Mouse (Mus musculus) midbrain, embryonic 14.5 days (tissue): ENCODE data around the gene Med16. TPM values are rescaled to one million over a fixed set of nuclear protein-coding genes. Genes with fewer than 3 reads are reported as not detected.

Source experiments
- ATAC-seq: fragments of 200-750 bp; cut with Nextera tagmentation; 2 replicates; pipeline ENCODE4 v1.8.0; 2017; ENCODE audit warnings: moderate number of reproducible peaks, moderate library complexity; ENCODE audit not compliant: low FRiP score, low TSS enrichment
- DNase-seq: peaks from one replicate; pipeline ENCODE4 v3.0.0-alpha.2; 2015
- H3K27ac ChIP-seq: fragments of 300-500 bp; sonication (generic); replicated peaks from 2 replicates; pipeline ENCODE4 v1.5.1; 2014; ENCODE audit warnings: mild to moderate bottlenecking, low read depth, low read length, moderate library complexity
- H3K27me3 ChIP-seq: fragments of 300-500 bp; sonication (generic); 2 replicates; pipeline ENCODE4 v1.6.1; 2014; ENCODE audit warnings: low read length, control low read depth, mixed read lengths; ENCODE audit not compliant: control insufficient read depth, insufficient read depth
- H3K36me3 ChIP-seq: fragments of 300-500 bp; sonication (generic); 2 replicates; pipeline ENCODE4 v1.6.1; 2014; ENCODE audit warnings: low read length, control low read depth; ENCODE audit not compliant: control insufficient read depth, insufficient read depth
- H3K4me1 ChIP-seq: fragments of 300-500 bp; sonication (generic); 2 replicates; pipeline ENCODE4 v1.6.1; 2014; ENCODE audit warnings: mild to moderate bottlenecking, antibody characterized with exemption, low read length, control low read depth; ENCODE audit not compliant: control insufficient read depth, insufficient read depth
- H3K4me2 ChIP-seq: fragments of 300-500 bp; sonication (generic); 2 replicates; pipeline ENCODE4 v1.6.1; 2014; ENCODE audit warnings: mild to moderate bottlenecking, low read length, moderate library complexity
- H3K4me3 ChIP-seq: fragments of 300-500 bp; sonication (generic); replicated peaks from 2 replicates; pipeline ENCODE4 v1.5.1; 2014; ENCODE audit warnings: low read depth, low read length
- H3K9ac ChIP-seq: fragments of 300-500 bp; sonication (generic); replicated peaks from 2 replicates; pipeline ENCODE4 v1.6.1; 2014; ENCODE audit warnings: mild to moderate bottlenecking, low read length, moderate library complexity
- H3K9me3 ChIP-seq: fragments of 300-500 bp; sonication (generic); 2 replicates; pipeline ENCODE4 v1.6.1; 2016; ENCODE audit warnings: low read length, control low read depth, mixed read lengths; ENCODE audit not compliant: control insufficient read depth
- WGBS: fragments of 180-500 bp; shearing (Covaris S2); extraction: QIAGEN DNeasy Blood & Tissue Kit; methylation state at CpG from one replicate; pipeline ENCODE4 v1.1.7; 2014; 5-methylcytosine and 5-hydroxymethylcytosine counted together
- polyA plus RNA-seq: library from polyadenylated mRNA; unstranded; fragments of >200 nt; fragmentation: Nextera tagmentation; extraction: Ambion mirVana; gene quantifications from 2 replicates; pipeline ENCODE4 v1.2.1, GENCODE M21; 2014

The Med16 gene
- polyA plus RNA-seq, 1 experiment from 2014 or later: 57.2 TPM

DNA sequence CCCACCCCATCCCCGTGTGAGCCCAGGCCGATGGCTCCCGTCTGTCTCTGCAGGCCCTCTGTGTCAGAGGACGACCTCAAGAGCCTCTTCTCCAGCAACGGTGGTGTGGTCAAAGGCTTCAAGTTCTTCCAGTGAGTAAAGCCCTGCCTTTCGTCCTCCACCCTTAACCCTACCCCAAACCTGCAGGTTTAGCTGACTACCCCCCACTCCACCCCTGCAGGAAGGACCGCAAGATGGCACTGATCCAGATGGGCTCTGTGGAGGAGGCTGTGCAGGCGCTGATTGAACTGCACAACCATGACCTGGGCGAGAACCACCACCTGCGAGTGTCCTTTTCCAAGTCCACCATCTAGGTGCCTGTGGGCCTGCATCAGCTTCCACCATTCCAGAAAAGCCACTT lies 45.8 kb downstream of the Med16 start:
- H3K4me3 ChIP-seq: no peak overlapping the region
- DNase-seq: no peak
- no peak for ATAC-seq
- H3K27me3 ChIP-seq: no peaks in the 10 kb centered on the region
- H3K9me3 ChIP-seq: no peaks in the 10 kb centered on the region
- H3K27ac ChIP-seq: no peak overlapping the region
- WGBS: 78% methylated on average over 10 of the region's 10 CpGs
- H3K9ac ChIP-seq: no peak overlapping the region
- peaks cover 89% of the 10 kb centered on the region for H3K36me3 ChIP-seq
- H3K4me2 ChIP-seq: no peak overlapping the region
- peaks cover 6% of the 10 kb centered on the region; the same call in 1 of the 2 replicates for H3K4me1 ChIP-seq

DNA sequence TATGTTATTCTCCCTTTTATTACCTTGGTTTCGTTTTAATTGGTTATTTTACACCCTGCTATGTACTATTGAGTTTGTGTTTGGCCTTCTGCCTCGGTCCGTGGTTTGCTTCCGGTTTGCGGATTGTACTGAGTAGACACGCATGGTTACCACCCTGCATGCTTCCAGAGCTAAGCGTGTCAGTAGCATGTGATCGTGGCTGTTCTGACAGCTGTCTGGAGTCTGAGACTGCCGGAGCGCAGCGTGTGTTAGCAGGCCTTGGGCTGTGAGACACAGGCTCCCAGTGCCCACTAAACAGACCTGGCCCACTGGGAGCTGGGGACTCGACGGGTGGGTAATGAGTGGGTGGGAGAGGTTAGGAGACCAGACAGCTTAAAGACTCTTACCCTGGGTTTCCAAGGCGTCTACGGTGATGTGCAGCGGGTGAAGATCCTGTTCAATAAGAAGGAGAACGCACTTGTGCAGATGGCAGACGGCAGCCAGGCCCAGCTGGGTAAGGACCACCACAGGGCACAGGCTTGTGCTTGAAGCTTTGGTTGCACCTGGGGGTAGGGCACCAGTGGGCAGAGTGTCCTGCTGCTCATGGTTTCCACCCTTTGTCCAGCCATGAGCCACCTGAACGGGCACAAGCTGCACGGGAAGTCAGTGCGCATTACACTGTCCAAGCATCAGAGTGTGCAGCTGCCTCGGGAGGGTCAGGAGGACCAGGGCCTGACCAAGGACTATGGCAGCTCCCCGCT lies 46.5 kb downstream of the Med16 start:
- peaks cover 14% of the 10 kb centered on the region for H3K4me1 ChIP-seq
- 0 out of 2 replicates have a peak overlapping the region, but pooled peaks have one; percentile 32 for H3K27ac ChIP-seq
- H3K9me3 ChIP-seq: no peaks in the 10 kb centered on the region
- 84% methylated on average over 23 of the region's 23 CpGs for WGBS
- H3K27me3 ChIP-seq: no peaks in the 10 kb centered on the region
- H3K9ac ChIP-seq: no peak overlapping the region
- H3K4me2 ChIP-seq: no peak overlapping the region
- no peak for DNase-seq
- peaks cover 90% of the 10 kb centered on the region for H3K36me3 ChIP-seq
- H3K4me3 ChIP-seq: no peak overlapping the region
- no peak for ATAC-seq

DNA sequence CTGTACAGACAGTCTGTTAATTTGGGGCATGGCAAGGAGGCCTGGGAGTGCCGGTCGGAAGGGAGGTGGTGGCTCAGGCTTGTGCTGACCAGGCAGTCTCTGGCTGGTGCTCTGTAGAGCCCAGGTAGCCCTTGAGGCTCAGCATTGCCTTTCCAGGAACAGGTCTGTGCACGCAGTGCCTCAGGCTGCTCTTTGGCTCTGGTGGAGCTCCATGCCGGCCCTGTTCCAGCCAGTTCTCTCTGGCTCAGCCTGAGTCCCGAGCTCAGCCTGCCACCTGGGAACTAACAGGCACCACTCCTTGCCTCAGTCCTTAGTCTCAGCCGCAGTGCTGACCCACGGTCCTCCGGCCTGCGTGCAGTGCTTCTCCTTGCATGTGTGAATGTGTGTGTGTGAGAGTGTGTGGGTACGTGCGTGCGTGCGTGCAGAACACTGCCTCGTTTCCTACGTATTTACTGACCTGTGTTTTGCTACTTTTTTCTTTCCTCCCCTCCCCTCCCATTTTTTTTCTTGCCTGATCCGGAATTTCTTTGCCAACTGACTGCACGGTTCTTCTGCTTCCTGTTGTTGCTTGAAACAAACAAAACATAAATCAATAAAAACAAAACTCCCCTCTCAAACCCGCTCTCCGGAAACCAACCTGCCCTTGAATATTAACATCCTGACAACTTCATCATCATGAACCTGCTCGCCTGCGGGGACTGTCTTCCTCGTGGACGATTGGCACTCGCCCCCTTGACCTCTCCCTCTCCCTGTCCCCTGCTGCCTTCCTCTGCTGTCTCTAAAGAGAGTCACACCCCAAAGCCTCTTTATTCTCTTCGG lies 47.3 kb downstream of the Med16 start:
- Histone ChIP-seq H3K4me2 (no peak overlapping the region), H3K36me3 (peaks cover 88% of the 10 kb centered on the region), H3K4me1 (peaks cover 21% of the 10 kb centered on the region), H3K27me3 (no peaks in the 10 kb centered on the region), H3K9me3 (no peaks in the 10 kb centered on the region), H3K9ac (no peak overlapping the region), H3K27ac (0 out of 2 replicates have a peak overlapping the region, but pooled peaks have one; percentile 5), H3K4me3 (no peak overlapping the region)
- 78% methylated on average over 25 of the region's 25 CpGs for WGBS
- ATAC-seq: no peak
- DNase-seq: no peak

DNA sequence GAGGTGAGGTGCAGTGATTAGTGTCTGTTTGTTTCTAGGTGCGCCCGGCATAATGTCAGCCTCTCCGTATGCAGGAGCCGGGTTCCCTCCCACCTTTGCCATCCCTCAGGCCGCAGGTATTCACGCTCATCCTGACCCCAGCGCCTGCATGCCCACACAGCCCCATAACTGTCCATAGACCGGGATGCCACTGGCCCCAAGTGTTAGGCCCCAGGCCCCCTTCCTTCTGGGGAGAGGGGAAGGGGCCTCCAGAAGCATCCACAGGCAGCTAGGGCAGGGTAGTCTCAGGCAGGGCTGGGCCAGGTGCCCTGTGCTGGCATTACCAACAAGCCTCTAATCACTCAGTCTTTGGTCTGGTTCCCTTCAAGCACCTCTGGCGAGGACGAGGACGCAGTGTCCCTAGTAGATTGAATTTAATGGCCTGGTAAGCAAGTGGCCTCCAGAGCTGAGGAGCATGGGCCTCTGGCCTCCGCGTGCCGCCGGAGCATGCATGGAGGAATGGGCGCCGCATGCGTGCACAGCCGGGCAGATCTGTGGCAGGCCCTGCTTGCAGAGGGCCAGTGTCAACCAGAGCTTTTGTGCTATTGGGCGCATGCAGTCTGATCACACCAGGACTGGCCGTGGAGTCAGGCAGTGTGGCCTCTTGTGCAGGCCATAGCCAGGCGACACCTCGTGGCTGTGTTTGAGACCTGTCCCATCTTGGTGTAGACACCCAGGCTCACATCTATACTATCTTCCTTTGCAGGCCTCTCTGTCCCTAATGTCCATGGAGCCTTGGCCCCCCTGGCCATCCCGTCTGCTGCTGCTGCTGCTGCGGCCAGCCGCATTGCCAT lies 48.4 kb downstream of the Med16 start:
- Histone ChIP-seq H3K4me1 (peaks cover 31% of the 10 kb centered on the region), H3K27ac (no peak overlapping the region), H3K27me3 (no peaks in the 10 kb centered on the region), H3K9me3 (no peaks in the 10 kb centered on the region), H3K9ac (no peak overlapping the region), H3K4me3 (no peak overlapping the region), H3K4me2 (no peak overlapping the region), H3K36me3 (peaks cover 77% of the 10 kb centered on the region)
- ATAC-seq: no peak
- no peak for DNase-seq
- WGBS: 92% methylated on average over 26 of the region's 26 CpGs

DNA sequence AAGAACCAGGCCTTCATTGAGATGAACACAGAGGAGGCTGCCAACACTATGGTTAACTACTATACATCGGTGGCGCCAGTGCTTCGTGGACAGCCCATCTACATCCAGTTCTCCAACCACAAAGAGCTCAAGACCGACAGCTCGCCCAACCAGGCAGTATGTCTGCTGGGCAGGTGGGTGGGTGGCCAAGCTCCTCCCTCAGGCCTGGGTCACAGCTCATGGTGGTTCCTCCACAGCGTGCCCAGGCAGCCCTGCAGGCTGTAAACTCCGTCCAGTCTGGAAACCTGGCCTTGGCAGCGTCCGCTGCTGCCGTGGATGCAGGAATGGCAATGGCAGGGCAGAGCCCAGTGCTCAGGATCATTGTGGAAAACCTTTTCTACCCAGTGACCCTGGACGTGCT lies 49.6 kb downstream of the Med16 start:
- H3K27ac ChIP-seq: no peak overlapping the region
- peaks cover 31% of the 10 kb centered on the region for H3K4me1 ChIP-seq
- H3K36me3 ChIP-seq: peaks cover 65% of the 10 kb centered on the region
- H3K9ac ChIP-seq: no peak overlapping the region
- DNase-seq (no peak), ATAC-seq (no peak)
- no peaks in the 10 kb centered on the region for H3K27me3 ChIP-seq
- no peak overlapping the region for H3K4me3 ChIP-seq
- H3K4me2 ChIP-seq: no peak overlapping the region
- WGBS: 87% methylated on average over 11 of the region's 11 CpGs
- no peaks in the 10 kb centered on the region for H3K9me3 ChIP-seq

DNA sequence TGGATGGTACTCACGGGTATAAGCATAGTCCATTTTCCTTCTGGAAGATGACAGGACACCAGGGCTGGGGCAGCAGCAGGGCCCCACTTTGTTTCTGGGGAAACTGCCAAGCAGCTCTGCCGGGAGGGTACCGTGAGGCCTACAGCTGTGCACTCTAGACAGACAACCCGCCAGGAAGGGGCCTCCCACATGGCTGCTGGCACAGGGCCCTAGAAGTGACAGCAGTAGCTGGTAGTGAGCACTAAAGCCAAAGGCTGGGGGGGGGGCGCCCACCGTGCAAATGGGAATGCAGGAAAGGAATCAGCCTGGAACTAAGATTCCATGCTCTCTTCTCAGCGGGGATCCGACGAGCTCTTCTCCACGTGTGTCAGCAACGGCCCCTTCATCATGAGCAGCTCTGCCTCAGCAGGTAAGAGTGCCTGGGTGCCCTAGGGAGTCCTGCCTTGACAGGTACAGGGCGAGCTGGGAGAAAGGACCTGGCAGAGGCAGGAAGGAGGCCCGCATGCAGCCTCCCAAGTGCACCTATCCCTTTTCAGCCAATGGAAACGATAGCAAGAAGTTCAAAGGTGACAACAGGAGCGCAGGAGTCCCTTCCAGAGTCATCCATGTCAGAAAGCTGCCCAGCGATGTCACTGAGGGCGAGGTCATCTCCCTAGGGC lies 50.2 kb downstream of the Med16 start:
- H3K4me3 ChIP-seq: 0 out of 2 replicates have a peak overlapping the region, but pooled peaks have one; percentile 5
- peaks cover 63% of the 10 kb centered on the region for H3K36me3 ChIP-seq
- H3K4me2 ChIP-seq: peak overlapping the region; percentile 93
- ATAC-seq (no peak), DNase-seq (peak; percentile 81)
- 53% methylated on average over 17 of the region's 17 CpGs for WGBS
- 0 out of 2 replicates have a peak overlapping the region, but pooled peaks have one; percentile 4 for H3K9ac ChIP-seq
- 0 out of 2 replicates have a peak overlapping the region, but pooled peaks have one; percentile 38 for H3K27ac ChIP-seq
- no peaks in the 10 kb centered on the region for H3K27me3 ChIP-seq
- no peaks in the 10 kb centered on the region for H3K9me3 ChIP-seq
- peaks cover 33% of the 10 kb centered on the region for H3K4me1 ChIP-seq

DNA sequence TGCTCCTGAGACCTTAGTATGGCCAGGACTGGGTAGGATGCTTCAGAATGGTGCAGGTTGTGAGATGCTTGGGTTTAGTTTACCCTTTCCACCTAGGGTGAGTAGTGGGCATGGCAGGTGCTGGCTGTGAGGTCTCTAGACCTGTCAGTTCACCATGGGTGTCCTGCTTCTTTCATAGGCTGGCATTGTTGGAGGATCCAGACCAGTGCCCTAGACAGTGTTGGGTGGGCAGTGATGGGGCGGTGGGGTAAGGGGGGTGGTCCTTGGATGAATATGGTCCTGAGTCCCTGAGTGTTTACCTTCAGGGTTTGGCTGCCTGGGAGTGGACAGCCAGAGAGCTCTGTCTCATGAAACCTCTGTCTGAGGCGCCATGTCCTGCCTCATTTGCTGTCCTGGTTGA lies 50.8 kb downstream of the Med16 start:
- H3K4me2 ChIP-seq: peak overlapping the region; percentile 93
- WGBS: 80% methylated on average over 2 of the region's 2 CpGs
- peak overlapping the region; percentile 4; the same call in 1 of the 2 replicates for H3K9ac ChIP-seq
- 0 out of 2 replicates have a peak overlapping the region, but pooled peaks have one; percentile 38 for H3K27ac ChIP-seq
- no peaks in the 10 kb centered on the region for H3K9me3 ChIP-seq
- no peaks in the 10 kb centered on the region for H3K27me3 ChIP-seq
- 0 out of 2 replicates have a peak overlapping the region, but pooled peaks have one; percentile 5 for H3K4me3 ChIP-seq
- H3K4me1 ChIP-seq: peaks cover 39% of the 10 kb centered on the region
- ATAC-seq (no peak), DNase-seq (no peak)
- peaks cover 56% of the 10 kb centered on the region for H3K36me3 ChIP-seq

DNA sequence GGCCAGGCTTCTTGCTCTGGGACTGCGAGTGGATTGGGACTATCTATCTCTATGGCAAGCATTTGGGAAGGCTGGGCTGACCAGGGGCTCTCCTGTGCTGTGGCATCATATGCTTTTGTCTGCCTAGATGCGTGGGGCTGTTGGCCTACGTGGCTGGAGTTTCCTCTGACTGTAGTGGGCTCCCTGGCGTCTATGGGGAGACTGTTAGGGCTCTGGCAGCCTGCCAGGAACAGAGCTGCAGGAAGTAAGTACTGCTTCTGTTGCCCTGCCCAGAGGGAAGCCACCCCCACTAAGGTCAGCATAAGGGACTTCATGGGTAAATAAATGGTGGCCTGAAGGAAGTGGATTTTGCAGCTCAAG lies 51.3 kb downstream of the Med16 start:
- ATAC-seq: no peak
- Histone ChIP-seq H3K27ac (0 out of 2 replicates have a peak overlapping the region, but pooled peaks have one; percentile 3), H3K9me3 (no peaks in the 10 kb centered on the region), H3K4me1 (peaks cover 44% of the 10 kb centered on the region), H3K9ac (peak overlapping the region; percentile 93), H3K4me3 (peak overlapping the region; percentile 98), H3K27me3 (no peaks in the 10 kb centered on the region), H3K36me3 (peaks cover 51% of the 10 kb centered on the region), H3K4me2 (peak overlapping the region; percentile 93)
- DNase-seq: peak; percentile 69
- WGBS: 29% methylated on average over 4 of the region's 4 CpGs
